Mouse (Mus musculus) megakaryocyte, embryonic 14.5 days (primary cell): ENCODE measurements around the gene Fam19a3.

Source experiments
- FLI1 ChIP-seq: IDR thresholded peaks from 2 replicates; pipeline ENCODE4 v1.6.1; 2012; ENCODE audit warnings: low read length, inconsistent platforms, mixed read lengths
- GATA1 ChIP-seq: IDR thresholded peaks from 3 replicates; pipeline ENCODE4 v1.6.1; 2012; ENCODE audit warnings: mixed read lengths, low read length, inconsistent platforms, borderline replicate concordance

GRCm38 (mm10) chr3:104770035-104770434, 11.6 kb downstream of the Fam19a3 start:
- TF ChIP-seq GATA1 (no peak), FLI1 (no peak)
